Mouse (Mus musculus) gastrocnemius, postnatal 4 days (tissue): ENCODE measurements around the gene Mt4. TPM values are rescaled to one million over a fixed set of nuclear protein-coding genes. Genes with fewer than 3 reads are reported as not detected.

ENCODE experiments used
- DNase-seq, 2 experiments: peaks; one replicate each; pipeline ENCODE4 v3.0.0; 2021 to 2022; ENCODE audit warnings: low spot score in 2 of 2, mixed read lengths in 2 of 2
- long read RNA-seq, 2 experiments: library from polyadenylated mRNA; stranded (forward); transcript quantifications; one replicate each; pipeline ENCODE4 v2.0.0; 2021
- total RNA-seq, 2 experiments: library from RNA; stranded (reverse); gene quantifications; 2 replicates each; pipeline ENCODE4 v1.2.3; 2021

The Mt4 gene
- total RNA-seq = not detected
- long read RNA-seq, experiment 1, partial matches to known transcripts = 0 of 3 reads
- long read RNA-seq, experiment 1, other reads (novel, unspliced or antisense) = 0 of 3 reads
- long read RNA-seq, experiment 2 = 0 reads

- no peak for DNase-seq
Measured at GRCm38 (mm10) chr8:94136933-94137332, at the start of gene Mt4. Gene Mt4, plus strand, starts transcription at chr8:94137197.

- no peak for DNase-seq
Measured at GRCm38 (mm10) chr8:94087964-94088363, 49.0 kb upstream of the Mt4 start.

GRCm38 (mm10) chr8:94089715-94090114, 47.3 kb upstream of the Mt4 start:
- DNase-seq = no peak

- no peak for DNase-seq
Measured at GRCm38 (mm10) chr8:94092848-94093247, 44.1 kb upstream of the Mt4 start.

GRCm38 (mm10) chr8:94094281-94094680, 42.7 kb upstream of the Mt4 start:
- no peak for DNase-seq

GRCm38 (mm10) chr8:94098081-94098974, 38.7 kb upstream of the Mt4 start, which contains the start of gene Bbs2:
Gene Bbs2, minus strand, starts transcription at chr8:94098928.
- DNase-seq = peak; percentile 98 to 100

- no peak for DNase-seq
Measured at GRCm38 (mm10) chr8:94098996-94099395, 38.0 kb upstream of the Mt4 start.

- no peak for DNase-seq
Measured at GRCm38 (mm10) chr8:94104146-94104545, 32.9 kb upstream of the Mt4 start.

GRCm38 (mm10) chr8:94107871-94108270, 29.1 kb upstream of the Mt4 start:
- peak in 1 of 2 experiments; percentile 24 for DNase-seq

- DNase-seq = no peak
Measured at GRCm38 (mm10) chr8:94109396-94109795, 27.6 kb upstream of the Mt4 start.

- no peak for DNase-seq
Measured at GRCm38 (mm10) chr8:94109835-94110234, 27.2 kb upstream of the Mt4 start.

GRCm38 (mm10) chr8:94110526-94111177, 26.3 kb upstream of the Mt4 start:
- no peak for DNase-seq

- DNase-seq = no peak
Measured at GRCm38 (mm10) chr8:94113435-94113834, 23.6 kb upstream of the Mt4 start.

GRCm38 (mm10) chr8:94113972-94114371, 23.0 kb upstream of the Mt4 start:
- no peak for DNase-seq

- no peak for DNase-seq
Measured at GRCm38 (mm10) chr8:94118776-94119430, 18.1 kb upstream of the Mt4 start.

- no peak for DNase-seq
Measured at GRCm38 (mm10) chr8:94121625-94122024, 15.4 kb upstream of the Mt4 start.

- DNase-seq = no peak
Measured at GRCm38 (mm10) chr8:94122711-94123468, 14.1 kb upstream of the Mt4 start.

GRCm38 (mm10) chr8:94127711-94128110, 9.3 kb upstream of the Mt4 start:
- DNase-seq = no peak

GRCm38 (mm10) chr8:94129133-94129789, 7.7 kb upstream of the Mt4 start:
- no peak for DNase-seq

- DNase-seq = no peak
Measured at GRCm38 (mm10) chr8:94130126-94130525, 6.9 kb upstream of the Mt4 start.
